Comparison of ENCODE assay signal across 13 mouse cellular contexts in genomic region chr5:92998494-92999016, GRCm38 (mm10). TPM values are rescaled to one million over a fixed set of nuclear protein-coding genes. Genes with fewer than 3 reads are reported as not detected.
DNase-seq lines count a peak whose midpoint lies in the region; ATAC-seq and TF ChIP-seq lines count a peak whose summit lies in the region.
"Had no signal": no experiment of that assay in that cellular context is flagged by ENCODE, and none has a peak within 500 bp of the region (broad histone marks: within the 10 kb centered on the region; RNA-seq: fewer than 3 reads in every experiment).

No protein-coding gene starts in this region.

- WGBS in heart, embryonic 15.5 days = 55% methylated on average over 5 of the region's 5 CpGs
- WGBS in lung, postnatal 0 days = 30% methylated on average over 5 of the region's 5 CpGs
- WGBS in lung, adult 2 months = 49% methylated on average over 5 of the region's 5 CpGs
- WGBS in heart, embryonic 16.5 days = 51% methylated on average over 5 of the region's 5 CpGs
- WGBS in stomach, embryonic 16.5 days = 31% methylated on average over 5 of the region's 5 CpGs

- no peaks in the 10 kb centered on the region for H3K27me3 ChIP-seq in heart, embryonic 15.5 days
- H3K27me3 ChIP-seq in lung, postnatal 0 days (replicated peaks; ENCODE audit: insufficient read depth, low read length) = no peaks in the 10 kb centered on the region
- H3K27me3 ChIP-seq in heart, embryonic 16.5 days (ENCODE audit: control insufficient read depth, insufficient read depth, low read length) = no peaks in the 10 kb centered on the region
- H3K27me3 ChIP-seq in stomach, embryonic 16.5 days (ENCODE audit: control insufficient read depth, insufficient read depth, low read length) = no peaks in the 10 kb centered on the region
- H3K27me3 ChIP-seq: hindbrain, embryonic 15.5 days had no signal

- H3K9me3 ChIP-seq in heart, embryonic 15.5 days (replicated peaks) = no peaks in the 10 kb centered on the region
- H3K9me3 ChIP-seq in lung, postnatal 0 days (ENCODE audit: low read length) = no peaks in the 10 kb centered on the region
- H3K9me3 ChIP-seq in heart, embryonic 16.5 days (replicated peaks; ENCODE audit: control insufficient read depth, low read length) = no peaks in the 10 kb centered on the region
- no peaks in the 10 kb centered on the region for H3K9me3 ChIP-seq in stomach, embryonic 16.5 days (replicated peaks; ENCODE audit: control insufficient read depth, low read length)
- H3K9me3 ChIP-seq: hindbrain, embryonic 15.5 days had no signal

- peaks cover 52% of the 10 kb centered on the region for H3K4me1 ChIP-seq in heart, embryonic 15.5 days (replicated peaks)
- H3K4me1 ChIP-seq in lung, postnatal 0 days (ENCODE audit: insufficient read depth, low read depth, low read length) = peaks cover 9% of the 10 kb centered on the region; the same call in 1 of the 2 replicates
- peaks cover 6% of the 10 kb centered on the region; the same call in 1 of the 2 replicates for H3K4me1 ChIP-seq in lung, adult 2 months (ENCODE audit: control insufficient read depth, insufficient read depth, low read length)
- H3K4me1 ChIP-seq in heart, embryonic 16.5 days (ENCODE audit: control insufficient read depth, insufficient read depth, low read length) = peaks cover 18% of the 10 kb centered on the region
- peaks cover 38% of the 10 kb centered on the region for H3K4me1 ChIP-seq in stomach, embryonic 16.5 days (ENCODE audit: control insufficient read depth, insufficient read depth, low read length)
- H3K4me1 ChIP-seq: hindbrain, embryonic 15.5 days had no signal

- H3K36me3 ChIP-seq in heart, embryonic 15.5 days = no peaks in the 10 kb centered on the region
- no peaks in the 10 kb centered on the region for H3K36me3 ChIP-seq in lung, postnatal 0 days (ENCODE audit: insufficient read depth, low read length)
- no peaks in the 10 kb centered on the region for H3K36me3 ChIP-seq in heart, embryonic 16.5 days (ENCODE audit: control insufficient read depth, insufficient read depth)
- H3K36me3 ChIP-seq in stomach, embryonic 16.5 days (ENCODE audit: control insufficient read depth, insufficient read depth, low read length) = no peaks in the 10 kb centered on the region
- H3K36me3 ChIP-seq: hindbrain, embryonic 15.5 days had no signal

- no peak for ATAC-seq in heart, embryonic 15.5 days (replicated peaks; ENCODE audit: insufficient number of reproducible peaks, insufficient read depth, low FRiP score, low read depth)
- ATAC-seq in lung, postnatal 0 days = no peak
- ATAC-seq in heart, embryonic 16.5 days (replicated peaks; ENCODE audit: extremely low read depth, insufficient read depth, low FRiP score) = no peak
- no peak for ATAC-seq in stomach, embryonic 16.5 days (ENCODE audit: insufficient read depth, low FRiP score)
- no peak for ATAC-seq in megakaryocyte progenitor cell, adult 5-6 weeks (replicated peaks; ENCODE audit: poor library complexity)

- DNase-seq in heart, adult 18-20 months = no peak
- DNase-seq in lung, postnatal 0 days (ENCODE audit: low spot score) = no peak
- DNase-seq in lung, adult 2 months = no peak
- DNase-seq in gastrocnemius, postnatal 10 days = no peak
- DNase-seq: cerebellum, postnatal 25 days; layer of hippocampus, adult 9-11 months; midbrain, embryonic 14.5 days had no signal

- no peak overlapping the region for H3K9ac ChIP-seq in heart, embryonic 15.5 days
- no peak overlapping the region for H3K9ac ChIP-seq in lung, postnatal 0 days (replicated peaks; ENCODE audit: low read depth)
- no peak overlapping the region for H3K9ac ChIP-seq in heart, embryonic 16.5 days (ENCODE audit: low read length)
- no peak overlapping the region for H3K9ac ChIP-seq in stomach, embryonic 16.5 days (ENCODE audit: low read length)
- H3K9ac ChIP-seq: hindbrain, embryonic 15.5 days; liver, embryonic 14.5 days had no signal

- H3K4me2 ChIP-seq in heart, embryonic 15.5 days = no peak overlapping the region
- no peak overlapping the region for H3K4me2 ChIP-seq in lung, postnatal 0 days (replicated peaks; ENCODE audit: low read depth, low read length)
- no peak overlapping the region for H3K4me2 ChIP-seq in heart, embryonic 16.5 days (ENCODE audit: low read depth, low read length)
- no peak overlapping the region for H3K4me2 ChIP-seq in stomach, embryonic 16.5 days (ENCODE audit: low read depth, low read length)
- H3K4me2 ChIP-seq: hindbrain, embryonic 15.5 days had no signal

- TF ChIP-seq EP300 in lung, postnatal 0 days (IDR thresholded peaks at IDR 0.05) = no peak

- TF ChIP-seq POLR2A in lung, adult 2 months (IDR thresholded peaks at IDR 0.05; ENCODE audit: borderline replicate concordance, extremely low read depth, low read depth, low read length) = no peak

- peak overlapping the region; percentile 93 for H3K27ac ChIP-seq in heart, embryonic 15.5 days
- H3K27ac ChIP-seq in lung, postnatal 0 days (ENCODE audit: low read length) = peak overlapping the region; percentile 33
- peak overlapping the region; percentile 91 for H3K27ac ChIP-seq in heart, embryonic 16.5 days (ENCODE audit: low read length)
- H3K27ac ChIP-seq in stomach, embryonic 16.5 days (ENCODE audit: low read length) = peak overlapping the region; percentile 97
- H3K27ac ChIP-seq: hindbrain, embryonic 15.5 days; liver, embryonic 14.5 days had no signal

- no peak for TF ChIP-seq CTCF in lung, postnatal 0 days (IDR thresholded peaks at IDR 0.05)
- no peak for TF ChIP-seq CTCF in lung, adult 2 months (IDR thresholded peaks at IDR 0.05; ENCODE audit: insufficient read depth, low read length)

- no peak overlapping the region for H3K4me3 ChIP-seq in heart, embryonic 15.5 days
- no peak overlapping the region for H3K4me3 ChIP-seq in lung, postnatal 0 days (ENCODE audit: low read depth, low read length)
- H3K4me3 ChIP-seq in lung, adult 2 months (replicated peaks; ENCODE audit: extremely low read depth, low read depth, low read length) = no peak overlapping the region
- no peak overlapping the region for H3K4me3 ChIP-seq in heart, embryonic 16.5 days (ENCODE audit: low read length)
- H3K4me3 ChIP-seq in stomach, embryonic 16.5 days (replicated peaks; ENCODE audit: low read length) = no peak overlapping the region
- H3K4me3 ChIP-seq: hindbrain, embryonic 15.5 days had no signal

RNA-seq across cellular contexts. Expression of gene Sowahb, which starts 46.3 kb away (rescaled TPM):
- polyA plus RNA-seq in heart, embryonic 15.5 days (2015; fragmentation: Nextera tagmentation; extraction: Ambion mirVana) = 0.09 and 0.25 TPM in 2 replicates
- under 1 TPM; 0.07 to 0.08 TPM for total RNA-seq in heart, adult 18-20 months (2021)
- polyA plus RNA-seq in lung, postnatal 0 days (2015; fragmentation: Nextera tagmentation; extraction: Ambion mirVana) = 1.2 and 1.3 TPM in 2 replicates
- polyA plus RNA-seq in lung, adult 2 months (2012; rRNA removed) = 2.0 and 2.2 TPM in 2 replicates
- polyA plus RNA-seq in heart, embryonic 16.5 days (2015; fragmentation: Nextera tagmentation; extraction: Ambion mirVana) = 0.12 and 0.20 TPM in 2 replicates
- 1.8 and 2.0 TPM in 2 replicates for polyA plus RNA-seq in stomach, embryonic 16.5 days (2015; fragmentation: Nextera tagmentation; extraction: Ambion mirVana)
- total RNA-seq in gastrocnemius, postnatal 10 days (2021) = under 1 TPM in 1 of 2 experiments, not detected in 1; 0.07 TPM
- total RNA-seq in megakaryocyte progenitor cell, adult 5-6 weeks (2015) = not detected in 2 replicates
- total RNA-seq in megakaryocyte progenitor cell, adult 5-6 weeks (2017) = not detected in 2 replicates
- polyA plus RNA-seq: hindbrain, embryonic 15.5 days; midbrain, embryonic 14.5 days had no signal

Comparison
In these comparisons a context has a peak if more than half of its experiments do, and no peak if none do; other contexts are left out.
1. H3K27ac ChIP-seq: peak in every context shown above with its lines; median percentile 97 in stomach, embryonic 16.5 days; 93 in heart, embryonic 15.5 days; 91 in heart, embryonic 16.5 days; 33 in lung, postnatal 0 days.